Mouse (Mus musculus) myocyte (in vitro differentiated cells): ENCODE results near the gene Usp37.

Experiments
- POLR2A ChIP-seq: IDR thresholded peaks from one replicate; pipeline ENCODE4 v1.6.1; 2011; ENCODE audit warnings: low read depth, mild to moderate bottlenecking, control low read depth, moderate library complexity; ENCODE audit not compliant: insufficient read length
- USF1 ChIP-seq: IDR thresholded peaks from one replicate; pipeline ENCODE4 v1.6.1; 2011; ENCODE audit warnings: low read depth, mild to moderate bottlenecking, control low read depth, moderate library complexity

GRCm38 (mm10) chr1:74389831-74390286 is 154.2 kb downstream of the Usp37 start:
- TF ChIP-seq USF1 = no peak
- no peak for TF ChIP-seq POLR2A
